Mouse (Mus musculus): Measurements from ENCODE around the gene Eps8l3.

Gene Eps8l3

DNA sequence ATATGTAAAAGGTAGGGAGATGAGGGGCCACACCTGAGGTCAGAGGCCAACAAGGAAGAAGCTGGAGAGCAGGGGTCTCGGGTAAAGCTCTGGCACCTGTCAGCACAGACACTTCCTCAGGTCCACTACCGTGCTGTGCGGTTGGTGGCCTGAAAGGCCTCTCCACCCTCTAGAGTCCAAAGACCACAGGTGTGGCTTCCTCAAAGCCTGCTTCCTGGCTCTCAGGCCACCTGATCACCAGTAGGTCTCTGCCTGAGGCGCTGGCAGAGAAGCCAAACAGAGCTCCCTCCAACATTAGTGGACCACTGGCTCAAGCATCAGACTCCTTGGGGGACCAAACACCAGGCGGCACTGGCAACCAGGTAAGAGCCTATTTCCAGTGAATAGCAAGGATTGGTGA lies at the start of gene Eps8l3:
Eps8l3 (plus strand) TSS at position 225 of the 400 bp plus-strand sequence.
- DNase-seq (ENCODE audit: low read depth, low spot score), result no peak

DNA sequence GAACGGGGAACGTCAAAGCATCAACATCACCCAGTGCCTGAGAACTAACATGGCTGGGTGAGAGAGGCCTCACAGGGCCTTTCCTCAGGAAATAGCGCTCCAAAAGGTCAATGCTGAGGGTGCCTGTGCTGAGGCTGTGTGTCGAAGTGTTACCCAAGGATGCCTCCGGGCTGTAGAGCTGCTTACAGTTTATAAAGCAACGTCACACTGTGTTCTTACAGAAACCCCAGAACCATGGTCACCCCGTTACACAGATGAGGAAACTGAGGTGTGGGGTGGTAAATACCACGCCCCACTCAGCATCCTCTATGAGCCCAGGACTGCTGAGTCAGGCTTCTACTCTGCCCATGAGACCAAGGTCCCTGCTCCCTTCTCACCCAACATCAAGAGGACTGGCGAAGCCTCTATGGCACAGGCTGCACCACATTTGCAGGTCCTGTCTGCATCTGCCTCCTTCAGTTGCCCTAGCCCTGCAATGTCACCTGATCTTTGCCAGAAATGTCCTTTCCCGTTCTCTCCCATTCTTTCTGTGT lies 49.1 kb upstream of the Eps8l3 start:
- no peak for DNase-seq (ENCODE audit: low read depth, low spot score)

DNA sequence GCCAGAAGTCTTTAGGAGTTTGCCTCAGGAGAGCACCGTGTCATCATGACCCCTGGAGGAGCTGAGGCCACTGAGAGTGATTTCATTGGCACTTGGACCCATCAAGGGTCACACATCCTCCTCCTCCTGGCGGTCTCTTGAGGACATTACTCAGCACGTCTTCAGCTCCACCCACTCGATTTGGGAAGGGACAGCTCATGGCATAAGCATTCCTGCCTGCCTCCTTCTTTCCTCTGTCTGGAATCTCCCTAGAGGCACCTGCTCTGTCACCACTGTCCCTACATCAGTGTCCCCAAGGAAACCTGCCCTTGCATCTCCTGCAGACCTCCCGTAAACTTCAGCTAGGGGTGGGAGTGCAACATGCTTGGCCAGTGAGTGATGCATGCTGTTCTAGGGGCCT lies 48.5 kb upstream of the Eps8l3 start:
- no peak for DNase-seq (ENCODE audit: low read depth, low spot score)

DNA sequence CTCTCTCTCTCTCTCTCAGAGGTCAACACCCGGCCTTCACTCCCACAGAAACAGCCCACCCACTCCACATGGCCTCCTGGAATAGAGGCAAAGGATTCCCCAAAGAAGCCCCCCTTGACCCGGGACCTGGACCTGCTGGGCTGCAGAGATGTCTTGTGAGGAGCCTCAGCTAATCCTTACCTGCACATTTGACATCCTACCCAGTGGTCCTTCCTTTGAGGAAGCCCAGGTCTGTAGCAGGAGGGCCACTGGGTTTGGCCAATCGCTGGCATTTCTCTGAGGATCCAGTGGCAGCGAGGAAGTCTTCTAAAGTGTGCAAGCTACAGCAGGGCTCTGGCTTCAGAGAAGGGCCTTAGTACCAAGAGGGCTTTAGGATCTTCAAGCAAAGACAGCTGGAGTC lies 48.0 kb upstream of the Eps8l3 start:
- DNase-seq (ENCODE audit: low read depth, low spot score), result no peak

DNA sequence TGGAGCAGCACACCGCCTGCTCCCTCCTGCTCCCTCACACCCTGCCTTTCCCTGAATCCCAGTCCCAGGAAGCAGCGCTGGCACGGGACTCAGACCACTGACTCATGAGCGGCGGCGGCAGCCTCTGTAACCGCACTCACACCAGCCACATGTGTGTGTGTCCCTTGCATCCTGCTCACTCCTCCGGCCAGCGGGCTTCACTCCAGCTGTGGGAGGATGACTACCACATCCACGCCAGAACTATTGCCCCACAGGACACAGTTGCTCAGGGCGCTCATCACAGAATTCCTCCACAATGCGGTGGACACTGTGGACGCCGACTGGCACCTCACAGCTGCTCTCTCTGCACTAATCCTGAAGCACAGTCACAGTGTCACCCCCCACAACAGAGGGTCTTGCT lies 47.4 kb upstream of the Eps8l3 start:
- DNase-seq (ENCODE audit: low read depth, low spot score), result no peak

DNA sequence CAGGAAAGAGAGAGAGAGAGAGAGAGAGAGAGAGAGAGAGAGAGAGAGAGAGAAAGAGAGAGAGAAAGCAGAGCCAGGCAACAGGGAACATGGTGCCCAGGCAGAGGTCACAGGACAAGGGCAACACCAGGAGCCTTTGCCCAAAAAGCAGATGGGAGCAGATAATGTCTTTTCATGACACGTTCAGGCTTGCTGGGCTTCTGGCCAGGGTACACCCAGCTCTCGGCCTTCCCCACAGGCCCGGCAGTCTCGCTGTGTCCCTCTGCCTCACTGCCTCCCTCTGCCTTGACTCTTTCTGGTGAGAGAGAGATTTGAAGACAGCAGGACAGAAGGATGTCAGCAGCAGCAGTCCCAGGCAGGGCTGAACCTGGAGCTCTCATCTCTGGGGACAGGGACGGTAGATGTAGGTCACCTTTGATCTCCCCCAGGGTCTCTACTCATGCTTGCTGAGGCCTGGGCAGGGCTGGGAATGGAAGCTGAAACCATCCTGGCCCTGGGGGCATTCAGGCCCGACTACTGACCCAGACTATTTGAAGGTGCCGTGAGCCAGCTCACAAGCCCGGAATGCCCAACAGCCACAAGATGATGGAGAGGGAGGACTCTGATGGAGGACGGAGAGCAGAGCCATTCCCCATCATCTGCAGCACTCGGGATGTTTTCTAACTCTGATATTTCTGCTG lies 45.0 kb upstream of the Eps8l3 start:
- DNase-seq (ENCODE audit: low read depth, low spot score), result no peak

DNA sequence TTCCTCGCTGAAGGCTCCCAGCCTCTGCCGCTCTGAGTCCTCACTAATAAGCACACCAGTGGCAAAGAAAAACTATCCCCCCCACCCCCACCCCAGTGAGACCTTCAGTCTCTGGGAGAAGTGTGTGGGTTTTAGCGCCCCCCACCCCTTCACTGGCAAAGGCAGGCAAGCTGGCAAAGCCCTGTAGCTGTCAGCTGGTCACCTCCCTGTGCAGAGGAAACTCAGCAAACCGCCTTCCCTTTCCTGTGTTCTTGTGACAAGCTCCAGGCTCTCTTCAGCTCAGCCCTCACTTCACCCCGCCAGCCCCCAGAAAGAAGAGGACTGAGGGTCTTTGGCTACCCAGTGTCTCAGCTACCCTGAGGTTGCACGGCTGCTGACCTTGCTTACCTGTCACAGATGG lies 44.4 kb upstream of the Eps8l3 start:
- peak; percentile 15 for DNase-seq (ENCODE audit: low read depth, low spot score)

DNA sequence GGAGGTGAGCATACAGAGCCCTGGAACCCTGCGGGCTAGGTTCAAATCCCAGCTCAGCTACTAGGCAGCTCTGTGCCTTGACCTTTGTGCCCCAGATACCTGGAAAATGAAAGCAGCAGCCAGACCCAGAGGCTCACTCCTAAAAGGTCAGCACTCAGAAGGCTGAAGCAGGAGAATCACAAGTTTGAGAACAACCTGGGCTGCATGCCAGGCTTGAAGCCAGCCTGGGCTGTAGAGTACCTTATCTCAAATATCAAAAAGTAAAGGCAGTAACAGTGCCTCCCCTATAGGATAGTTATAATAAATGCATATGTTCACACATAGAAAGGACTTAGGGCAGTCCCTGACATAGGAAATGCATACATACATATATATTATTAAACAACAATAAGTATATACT lies 43.7 kb upstream of the Eps8l3 start:
- DNase-seq (ENCODE audit: low read depth, low spot score), result no peak

DNA sequence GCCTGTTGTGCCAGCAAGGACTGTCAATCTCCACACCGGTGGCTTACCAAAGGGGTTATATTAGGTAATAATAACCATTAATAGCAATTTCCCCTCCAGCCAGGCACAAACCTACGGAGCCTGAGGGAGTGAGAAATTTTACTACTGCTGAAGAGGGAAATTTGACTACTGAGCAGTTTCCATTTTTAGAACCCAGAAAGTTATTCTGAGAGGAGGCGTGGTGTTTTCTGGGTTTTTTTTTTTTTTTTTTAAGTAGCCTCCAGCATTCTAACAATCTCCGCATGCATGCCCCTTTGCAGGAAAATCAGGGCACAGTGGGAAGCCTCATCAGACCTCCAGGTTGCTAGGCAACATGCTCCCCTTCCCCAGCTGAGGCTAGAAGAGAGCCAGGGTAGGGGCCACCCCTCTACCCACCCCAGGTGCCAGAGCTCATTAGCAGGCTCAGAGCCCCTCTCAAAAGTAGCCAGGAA lies 43.1 kb upstream of the Eps8l3 start:
- DNase-seq (ENCODE audit: low read depth, low spot score), result no peak

DNA sequence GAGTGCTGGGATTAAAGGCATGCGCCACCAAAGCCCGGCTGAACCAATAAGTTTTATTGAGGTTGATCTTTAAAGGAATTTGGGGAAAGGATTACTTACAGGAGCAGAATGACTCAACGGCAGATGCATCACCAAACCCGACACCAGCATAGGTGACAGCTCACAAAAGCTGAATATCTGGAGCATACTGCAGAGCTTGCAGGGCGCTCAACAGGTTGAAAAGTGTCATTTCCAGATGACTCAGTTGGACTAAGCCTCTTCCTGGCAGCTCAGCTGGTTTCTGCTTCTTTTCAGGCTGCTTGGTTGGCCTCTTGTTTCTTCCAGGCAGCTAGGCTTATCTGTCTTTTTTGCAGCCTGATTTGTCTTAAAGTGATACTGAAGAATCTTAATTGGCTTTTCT lies 41.7 kb upstream of the Eps8l3 start:
- no peak for DNase-seq (ENCODE audit: low read depth, low spot score)

DNA sequence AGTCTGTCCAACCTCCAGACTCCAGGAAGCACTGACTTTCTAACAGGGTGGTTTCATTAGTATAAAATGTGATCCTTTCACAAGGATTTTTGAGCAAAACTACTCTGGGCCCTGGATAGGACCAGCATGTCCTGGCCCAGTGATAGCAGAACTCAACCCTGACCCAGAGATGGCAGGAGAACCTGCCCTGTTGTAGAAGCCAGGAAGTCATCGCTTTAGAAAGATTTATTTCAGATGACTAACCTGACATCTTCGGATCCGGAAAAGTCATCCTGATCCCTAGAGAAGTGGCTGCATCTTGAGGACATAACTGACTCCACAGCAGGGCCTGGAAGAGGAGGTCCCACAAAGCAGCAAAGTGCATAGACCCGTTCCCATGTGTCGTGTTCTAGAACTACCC lies 37.2 kb upstream of the Eps8l3 start:
- DNase-seq (ENCODE audit: low read depth, low spot score), result no peak

DNA sequence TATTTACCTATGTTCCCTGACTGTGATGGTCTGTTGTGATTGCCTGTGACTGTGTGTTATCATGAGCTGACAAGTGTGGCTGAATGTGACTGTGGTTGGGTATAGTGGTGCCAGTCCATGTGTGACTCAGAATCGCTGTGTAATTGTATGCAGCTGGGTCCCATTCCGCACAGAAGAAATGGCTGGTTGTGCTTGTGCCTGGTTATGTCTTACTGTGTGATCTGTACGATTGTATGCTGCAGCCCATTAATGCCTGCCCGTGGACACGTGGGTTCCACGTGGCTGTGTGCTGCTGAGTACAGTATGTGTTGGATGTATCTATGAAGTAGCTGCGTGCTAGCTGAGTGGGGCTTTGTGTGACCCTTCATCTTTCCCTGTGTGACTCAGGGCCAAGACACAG lies 36.2 kb upstream of the Eps8l3 start:
- no peak for DNase-seq (ENCODE audit: low read depth, low spot score)

DNA sequence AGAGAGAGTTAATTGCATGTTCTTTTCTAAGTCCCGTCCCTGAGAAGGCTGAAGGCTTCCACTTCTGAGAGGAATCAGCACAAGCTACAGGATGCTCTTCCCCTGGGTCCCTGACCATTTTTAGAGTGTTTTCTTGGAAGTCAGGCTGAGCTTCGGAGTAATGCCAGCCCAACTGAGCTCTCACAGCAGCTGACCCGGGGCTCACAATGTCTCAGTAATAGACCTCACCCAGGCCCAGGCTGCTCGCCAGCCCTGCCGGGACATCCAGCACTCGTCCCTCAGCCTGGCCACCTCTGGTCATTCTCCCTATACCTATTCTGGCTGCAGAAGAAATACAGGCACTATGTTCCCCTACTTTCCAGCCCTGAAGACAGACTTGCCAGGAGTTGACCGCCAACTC lies 35.7 kb upstream of the Eps8l3 start:
- no peak for DNase-seq (ENCODE audit: low read depth, low spot score)

DNA sequence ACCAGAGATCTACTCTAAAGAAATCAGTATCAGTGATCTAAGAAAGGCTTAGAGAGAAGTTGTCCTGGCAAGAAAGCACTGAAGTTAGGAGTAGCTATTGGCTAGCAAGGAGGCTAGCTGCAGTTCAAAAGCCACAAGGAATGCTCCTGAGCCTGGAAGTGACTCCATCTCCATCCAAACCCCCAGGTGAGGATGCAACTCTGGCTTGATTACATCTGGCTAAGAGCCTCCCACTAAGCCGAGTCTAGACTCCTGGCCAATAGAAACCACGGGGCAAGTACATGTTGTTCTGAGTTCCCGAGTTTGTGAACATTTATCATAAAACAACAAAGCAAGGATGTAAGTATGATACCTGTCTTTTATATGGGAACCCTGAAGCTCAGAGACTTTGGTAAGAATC lies 33.6 kb upstream of the Eps8l3 start:
- no peak for DNase-seq (ENCODE audit: low read depth, low spot score)

DNA sequence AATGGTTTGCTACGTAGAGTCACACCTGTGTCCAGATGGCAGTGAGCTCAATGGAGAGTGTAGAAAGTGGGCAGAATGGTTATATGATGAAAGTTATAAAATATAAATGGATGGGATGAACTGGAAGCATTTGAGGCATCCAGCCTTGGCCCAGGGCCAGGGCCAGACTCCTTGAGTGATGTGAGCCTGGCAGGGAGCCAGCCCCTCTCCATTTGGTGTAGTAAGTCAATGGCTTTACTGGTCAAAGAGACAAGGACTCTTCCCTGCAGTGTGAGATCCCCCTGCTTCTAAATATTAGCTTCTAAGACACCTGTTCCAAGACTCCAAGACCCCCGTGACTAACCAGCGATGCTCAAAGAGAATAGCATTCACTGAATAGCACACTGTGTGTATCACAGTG lies 33.0 kb upstream of the Eps8l3 start:
- no peak for DNase-seq (ENCODE audit: low read depth, low spot score)

DNA sequence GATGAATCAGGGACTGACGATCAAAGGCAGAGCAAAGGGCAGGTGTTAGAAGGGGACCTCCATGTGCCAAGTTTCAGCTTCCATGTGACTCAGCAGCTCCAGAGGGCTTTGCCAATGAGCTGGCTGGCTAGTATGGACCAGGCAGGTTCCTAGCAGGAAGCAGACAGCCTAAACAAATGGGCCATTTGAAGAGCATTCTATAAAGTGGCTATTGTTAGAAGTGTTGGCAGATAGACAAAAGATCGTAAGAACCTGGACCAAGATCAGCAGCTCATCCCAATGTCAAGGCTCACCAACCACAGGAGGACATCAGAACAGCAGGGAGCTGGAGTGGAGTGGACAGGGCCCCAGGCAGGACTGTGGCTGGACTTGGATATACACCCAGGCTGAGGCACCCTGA lies 32.5 kb upstream of the Eps8l3 start:
- DNase-seq (ENCODE audit: low read depth, low spot score), result no peak

DNA sequence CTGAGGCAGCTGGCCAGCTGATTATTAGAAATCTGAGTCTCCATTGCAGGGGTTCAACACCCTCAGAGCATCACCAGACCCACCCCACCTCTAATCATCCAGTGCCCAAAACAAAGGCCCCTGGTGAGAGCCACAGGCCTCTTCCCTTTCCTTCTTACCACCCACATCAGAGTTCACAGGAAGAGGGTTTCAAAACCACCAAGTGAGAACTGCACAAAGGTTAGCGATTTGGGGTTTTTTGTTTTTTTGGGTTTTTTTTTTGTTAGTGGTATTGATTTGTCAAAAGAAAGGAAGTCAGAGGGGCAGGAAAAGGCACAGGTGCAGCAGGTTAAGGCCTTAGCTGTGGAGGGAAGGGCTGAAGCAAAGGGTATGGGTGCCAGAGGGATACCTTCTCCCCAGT lies 30.9 kb upstream of the Eps8l3 start:
- DNase-seq (ENCODE audit: low read depth, low spot score), result peak; percentile 55

DNA sequence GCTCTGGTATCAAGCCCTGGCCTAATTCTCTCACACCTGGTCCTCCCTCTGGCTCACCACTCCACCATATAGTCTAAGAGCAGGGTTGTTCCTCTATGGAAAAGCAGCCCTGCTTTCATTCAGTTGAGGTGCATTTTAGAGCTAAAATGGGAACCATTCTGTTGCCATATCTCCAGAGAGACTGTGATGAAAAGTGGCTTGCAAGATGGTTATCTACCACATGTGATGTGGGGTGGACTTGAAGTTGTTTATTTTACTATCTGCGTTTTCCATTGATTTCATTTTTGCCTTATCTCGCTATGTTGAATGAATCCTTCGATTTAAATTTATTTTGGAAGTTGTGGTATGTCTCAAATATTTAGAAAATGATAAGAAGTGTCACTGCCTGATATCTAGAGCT lies 30.2 kb upstream of the Eps8l3 start:
- no peak for DNase-seq (ENCODE audit: low read depth, low spot score)

DNA sequence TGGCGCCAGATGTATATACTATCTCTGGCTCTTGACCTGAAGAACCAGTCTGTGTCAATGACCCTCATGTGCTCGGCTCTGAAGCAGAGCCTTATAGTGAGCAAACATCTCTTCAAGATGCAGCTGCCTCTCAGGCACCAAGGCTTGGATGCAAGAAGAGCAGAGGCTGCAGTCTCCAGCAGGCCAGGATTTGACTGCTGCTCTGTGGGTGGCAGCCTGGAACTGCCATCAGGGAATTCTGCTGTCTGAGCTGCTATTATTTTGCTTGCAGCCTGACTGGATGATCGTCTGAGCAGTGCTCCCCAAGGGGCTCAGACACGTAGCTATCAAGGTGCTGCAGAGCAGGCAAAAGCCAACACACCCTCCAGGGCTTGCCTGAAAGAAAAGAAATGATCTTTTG lies 28.9 kb upstream of the Eps8l3 start:
- no peak for DNase-seq (ENCODE audit: low read depth, low spot score)

DNA sequence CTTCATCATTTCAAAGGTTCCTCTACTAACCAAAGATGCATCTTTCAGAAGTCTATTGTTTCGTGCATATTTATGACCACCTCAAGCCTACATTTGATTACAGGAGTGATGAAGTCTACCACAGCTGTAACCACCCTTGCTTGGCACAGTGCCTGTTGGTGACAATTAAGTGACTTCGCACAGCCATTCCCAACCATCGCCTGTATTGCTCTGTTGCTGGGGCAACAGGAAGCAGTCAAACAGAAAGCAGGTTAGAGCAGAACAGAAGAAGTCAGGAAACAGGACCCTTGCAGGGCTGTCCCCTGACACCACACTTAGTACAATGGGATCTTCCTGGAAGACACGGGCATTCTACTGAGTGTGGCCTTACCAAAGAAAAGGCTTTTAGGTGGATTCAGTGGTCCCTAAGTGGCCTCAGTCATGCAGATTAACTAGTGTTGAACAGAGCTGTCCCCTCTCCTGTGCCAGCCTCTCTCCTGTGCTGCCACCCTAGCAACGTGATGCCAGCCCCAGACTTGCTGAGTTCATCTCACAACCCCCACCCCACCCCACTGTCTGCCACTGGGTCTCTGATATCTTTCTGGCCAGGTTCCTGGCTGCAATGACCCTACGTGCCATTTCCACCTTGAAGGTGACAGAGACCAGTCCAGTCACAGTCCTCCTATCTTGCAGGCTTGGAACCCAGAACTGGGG lies 27.9 kb upstream of the Eps8l3 start:
- peak; percentile 54 for DNase-seq (ENCODE audit: low read depth, low spot score)

DNA sequence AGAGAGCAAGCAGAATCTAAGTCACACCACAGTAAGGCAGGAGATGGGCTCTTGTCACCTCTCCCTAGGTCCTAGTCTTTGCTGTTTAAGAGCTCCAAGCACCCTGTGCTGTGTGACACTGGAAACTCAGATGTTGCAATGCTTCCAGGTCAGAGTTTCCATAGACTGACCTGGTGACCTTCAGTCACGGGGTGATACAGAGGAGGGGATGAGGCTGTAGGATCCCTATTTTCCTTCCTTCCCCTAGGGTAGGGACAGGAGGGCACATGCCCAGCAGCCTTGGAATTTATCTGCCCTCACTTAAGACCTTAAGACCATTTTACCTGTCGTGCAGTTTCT lies 27.4 kb upstream of the Eps8l3 start:
- DNase-seq (ENCODE audit: low read depth, low spot score), result no peak

DNA sequence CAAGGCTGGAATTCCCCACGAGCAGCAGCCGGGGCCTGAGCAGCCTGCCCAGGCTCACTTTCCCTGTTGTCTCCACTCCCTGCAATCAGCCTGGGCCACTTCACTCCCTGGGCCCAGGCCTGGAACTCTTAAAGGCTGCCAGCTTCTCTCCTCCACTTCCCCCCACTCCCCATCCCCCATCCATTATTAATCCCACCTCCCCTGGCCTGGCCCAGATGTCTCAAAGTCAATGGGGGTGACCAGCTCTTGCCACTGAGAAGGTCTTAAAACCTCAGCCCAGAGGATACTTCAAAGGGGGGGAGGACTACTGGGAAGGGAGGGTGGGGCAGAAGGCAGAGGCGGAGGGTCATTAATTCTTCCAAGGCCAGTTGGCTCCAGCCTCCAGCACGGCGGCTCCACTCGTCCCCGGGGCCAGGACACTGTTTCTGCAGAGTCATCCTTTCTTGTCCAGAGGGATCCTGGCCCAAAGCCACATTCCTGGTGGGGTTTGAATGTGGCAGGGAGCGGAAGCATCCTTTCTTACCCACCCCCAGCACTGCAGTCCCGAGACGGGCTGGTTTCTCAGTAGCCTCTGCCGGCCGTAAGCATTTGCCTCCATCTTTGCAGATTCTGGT lies 26.5 kb upstream of the Eps8l3 start:
- no peak for DNase-seq (ENCODE audit: low read depth, low spot score)

DNA sequence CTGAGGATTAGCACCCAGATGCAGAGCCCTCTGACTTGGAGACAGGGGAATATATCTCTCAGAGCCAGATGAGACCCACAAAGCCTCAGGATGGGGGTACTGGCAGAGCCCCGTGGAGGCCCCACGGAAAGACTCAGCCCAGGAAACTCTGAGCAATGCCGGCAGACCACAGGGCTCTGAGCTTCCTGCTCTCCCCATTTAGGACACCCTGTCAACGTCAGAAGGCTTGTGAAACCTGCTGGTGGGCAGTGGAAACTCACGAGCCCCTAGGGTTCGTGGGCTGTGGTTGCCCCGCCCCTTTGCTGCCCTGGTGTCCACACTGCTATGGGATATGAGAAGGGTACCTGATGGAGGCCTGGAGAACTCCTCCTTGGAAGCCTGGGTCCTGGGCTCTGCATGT lies 24.2 kb upstream of the Eps8l3 start:
- DNase-seq (ENCODE audit: low read depth, low spot score), result peak; percentile 70

Data from CD4-positive, CD25-positive, alpha-beta regulatory T cell, adult 2 months (primary cell).